Mouse (Mus musculus) heart, postnatal 10 days (tissue): ENCODE measurements around the gene Slc22a17. TPM values are rescaled to one million over a fixed set of nuclear protein-coding genes. Genes with fewer than 3 reads are reported as not detected.

ENCODE experiments used
- DNase-seq, 2 experiments: peaks; one replicate each; pipeline ENCODE4 v3.0.0; 2021
- intact Hi-C: fragments of 180-260 bp; cut with DNase I; formaldehyde crosslinking; loops from one replicate; pipeline ENCODE4 v1.15.1; 2025
- total RNA-seq, 2 experiments: library from RNA; stranded (reverse); gene quantifications; 2 replicates each; pipeline ENCODE4 v1.2.3; 2021

Gene Slc22a17
- total RNA-seq, 2 experiments from 2014 or later = 9.6 to 10.8 TPM

GRCm38 (mm10) chr14:54912109-54912850 is 652 bp downstream of the Slc22a17 start:
- intact Hi-C loops = no loop called here
- peak in 1 of 2 experiments; percentile 16 for DNase-seq

GRCm38 (mm10) chr14:54908682-54909081 is 4.2 kb downstream of the Slc22a17 start:
- intact Hi-C loops = no loop called here
- DNase-seq = no peak

GRCm38 (mm10) chr14:54903641-54904040 is 9.3 kb downstream of the Slc22a17 start:
- DNase-seq = no peak
- intact Hi-C loops = no loop called here

- peak; percentile 81 to 85 for DNase-seq
Measured at GRCm38 (mm10) chr14:54900383-54900782, 12.5 kb downstream of the Slc22a17 start.

GRCm38 (mm10) chr14:54897445-54897844 is 15.5 kb downstream of the Slc22a17 start:
- DNase-seq = no peak
- intact Hi-C loops = loop anchor here (5.0 kb wide), 1 partner anchor 200 kb away; no protein-coding TSS in a partner anchor

More at GRCm38 (mm10) chr14:54900383-54900782, 12.5 kb downstream of the Slc22a17 start:
- intact Hi-C loops = loop anchor here (1.0 to 2.0 kb wide), 3 partner anchors 24 to 114 kb away; partner anchors contain the start of gene Ngdn

- intact Hi-C loops = loop anchor here (5.0 kb wide), 1 partner anchor 203 kb away; no protein-coding TSS in a partner anchor
Measured at GRCm38 (mm10) chr14:54894296-54895151, 18.4 kb downstream of the Slc22a17 start.

GRCm38 (mm10) chr14:54893651-54894181 is 19.2 kb downstream of the Slc22a17 start:
- intact Hi-C loops = no loop called here
- DNase-seq = peak; percentile 99

More at GRCm38 (mm10) chr14:54894296-54895151, 18.4 kb downstream of the Slc22a17 start:
- peak; percentile 74 to 78 for DNase-seq

GRCm38 (mm10) chr14:54892200-54892599 is 20.7 kb downstream of the Slc22a17 start, which contains the start of gene Pabpn1:
Gene Pabpn1, plus strand, starts transcription at chr14:54892500.
- intact Hi-C loops = no loop called here
- DNase-seq = no peak

- intact Hi-C loops = no loop called here
- DNase-seq = no peak
Measured at GRCm38 (mm10) chr14:54885309-54885708, 27.6 kb downstream of the Slc22a17 start.

GRCm38 (mm10) chr14:54884022-54884712 is 28.8 kb downstream of the Slc22a17 start:
- intact Hi-C loops = no loop called here
- DNase-seq = no peak

GRCm38 (mm10) chr14:54883154-54884021 is 29.5 kb downstream of the Slc22a17 start, which contains the start of the genes Bcl2l2 and Gm20521:
Gene Bcl2l2, plus strand, starts transcription at chr14:54883377.
Gene Gm20521, plus strand, starts transcription at chr14:54883441.
- DNase-seq = peak; percentile 88 to 89
- intact Hi-C loops = no loop called here

GRCm38 (mm10) chr14:54877048-54877715 is 35.8 kb downstream of the Slc22a17 start, which contains the start of gene Ppp1r3e:
Gene Ppp1r3e, minus strand, starts transcription at chr14:54877550.
- intact Hi-C loops = no loop called here
- peak; percentile 72 to 74 for DNase-seq

GRCm38 (mm10) chr14:54876539-54877047 is 36.3 kb downstream of the Slc22a17 start:
- peak; percentile 89 to 91 for DNase-seq
- intact Hi-C loops = no loop called here

- peak in 1 of 2 experiments; percentile 33 for DNase-seq
- intact Hi-C loops = loop anchor here (1.0 kb wide), 1 partner anchor 13 kb away; no protein-coding TSS in a partner anchor
Measured at GRCm38 (mm10) chr14:54875844-54876538, 36.9 kb downstream of the Slc22a17 start.

- intact Hi-C loops = no loop called here
- DNase-seq = no peak
Measured at GRCm38 (mm10) chr14:54874165-54874564, 38.8 kb downstream of the Slc22a17 start.

- intact Hi-C loops = no loop called here
- DNase-seq = no peak
Measured at GRCm38 (mm10) chr14:54870861-54871260, 42.1 kb downstream of the Slc22a17 start, which contains the start of gene Homez. Gene Homez, minus strand, starts transcription at chr14:54870961.

GRCm38 (mm10) chr14:54868026-54868425 is 44.9 kb downstream of the Slc22a17 start:
- intact Hi-C loops = no loop called here
- no peak for DNase-seq
